Mouse (Mus musculus) CH12.LX (cell line): ENCODE measurements at regions not wholly inside any gene's neighbourhood (a gene's known extent, or its start where the extent isn't known, plus 50 kb on each side); places are given as distances from the start of the nearest gene placed in this dataset.

Experiments
- CTCF ChIP-seq, 2 experiments: IDR thresholded peaks in 1 of 2; conservative IDR thresholded peaks in 1 of 2; 2 replicates each; pipeline ENCODE4 v1.5.1; 2011 to 2012; ENCODE audit warnings: low read depth in 2 of 2, low read length in 2 of 2, improper control_type of control experiment in 1 of 2, inconsistent platforms in 1 of 2, mild to moderate bottlenecking in 1 of 2, moderate library complexity in 1 of 2
- E2F4 ChIP-seq: IDR thresholded peaks from 2 replicates; pipeline ENCODE4 v1.6.1; 2011; ENCODE audit warnings: low read depth, low read length, improper control_type of control experiment; ENCODE audit not compliant: insufficient replicate concordance
- EP300 ChIP-seq: IDR thresholded peaks from 2 replicates; pipeline ENCODE4 v1.6.1; 2011; ENCODE audit warnings: low read length, improper control_type of control experiment
- ETS1 ChIP-seq: conservative IDR thresholded peaks from 2 replicates; pipeline ENCODE4 v1.6.1; 2012; ENCODE audit warnings: low read depth, mild to moderate bottlenecking, inconsistent platforms, low read length, improper control_type of control experiment, moderate library complexity
- MAFK ChIP-seq: IDR thresholded peaks from 2 replicates; pipeline ENCODE4 v1.6.1; 2011; ENCODE audit warnings: low read length, improper control_type of control experiment; ENCODE audit not compliant: insufficient replicate concordance
- MEF2A ChIP-seq: IDR thresholded peaks from 2 replicates; pipeline ENCODE4 v1.6.1; 2014; ENCODE audit warnings: low read depth, mild to moderate bottlenecking, inconsistent platforms, low read length, improper control_type of control experiment, borderline replicate concordance
- NRF1 ChIP-seq: IDR thresholded peaks from 2 replicates; pipeline ENCODE4 v1.6.1; 2014; ENCODE audit warnings: low read depth, mild to moderate bottlenecking, inconsistent platforms, low read length, improper control_type of control experiment, moderate library complexity
- POLR2A ChIP-seq: IDR thresholded peaks from 2 replicates; pipeline ENCODE4 v1.6.1; 2011; ENCODE audit warnings: low read depth, mild to moderate bottlenecking, improper control_type of control experiment, low read length
- POLR2AphosphoS2 ChIP-seq: IDR thresholded peaks from 2 replicates; pipeline ENCODE4 v1.6.1; 2011; ENCODE audit warnings: low read depth, low read length, improper control_type of control experiment
- SMC3 ChIP-seq: IDR thresholded peaks from 2 replicates; pipeline ENCODE4 v1.6.1; 2011; ENCODE audit warnings: low read depth, low read length, improper control_type of control experiment
- TCF12 ChIP-seq: IDR thresholded peaks from 2 replicates; pipeline ENCODE4 v1.6.1; 2014; ENCODE audit warnings: low read depth, mild to moderate bottlenecking, inconsistent platforms, low read length, improper control_type of control experiment
- USF1 ChIP-seq: IDR thresholded peaks from 2 replicates; pipeline ENCODE4 v1.6.1; 2014; ENCODE audit warnings: low read depth, mild to moderate bottlenecking, inconsistent platforms, low read length, improper control_type of control experiment
- ZC3H11A ChIP-seq: IDR thresholded peaks from 2 replicates; pipeline ENCODE4 v1.6.1; 2012; ENCODE audit warnings: low read depth, mild to moderate bottlenecking, inconsistent platforms, low read length, improper control_type of control experiment

DNA sequence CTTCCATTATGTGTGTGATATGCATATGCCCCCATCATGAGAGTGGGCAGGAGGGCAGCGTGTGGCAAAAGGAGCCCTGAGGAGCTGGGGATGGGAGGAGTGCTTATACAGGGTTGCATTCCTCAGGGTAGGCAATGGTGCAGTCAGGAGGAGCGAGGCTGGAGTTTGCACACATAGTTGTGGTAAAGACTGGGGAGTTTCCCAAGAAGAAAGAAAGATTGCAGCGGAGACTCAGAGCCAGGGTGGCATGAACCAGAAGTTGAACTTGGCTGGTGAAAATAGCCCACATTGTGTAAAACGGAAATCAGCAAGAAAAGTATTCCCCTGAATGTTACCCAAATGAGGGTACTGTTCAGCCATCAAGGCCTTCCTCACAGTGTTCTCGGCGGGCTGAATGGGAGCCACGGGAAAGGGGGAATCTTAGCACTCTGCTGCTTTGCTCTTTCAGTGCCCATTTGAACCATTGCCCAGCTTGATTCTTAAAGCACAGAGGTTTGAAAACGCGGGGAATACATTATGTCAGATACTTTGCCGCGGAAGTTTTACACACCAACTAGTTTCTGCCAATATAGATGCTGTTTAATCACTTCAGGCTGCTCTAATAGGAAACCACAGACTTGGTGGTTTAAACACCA lies 331.6 kb downstream of the Ttll7 start:
- no peak for TF ChIP-seq MAFK
- TF ChIP-seq CTCF (conservative IDR thresholded peaks at IDR 0.05 in 1 of 2, IDR thresholded peaks at IDR 0.05 in 1 of 2; ENCODE audit: low read depth in 2 of 2, low read length in 2 of 2), result no peak
- TF ChIP-seq USF1, result no peak
- no peak for TF ChIP-seq POLR2A
- TF ChIP-seq POLR2AphosphoS2, result no peak
- no peak for TF ChIP-seq E2F4
- no peak for TF ChIP-seq NRF1
- TF ChIP-seq MEF2A, result no peak
- no peak for TF ChIP-seq ZC3H11A
- no peak for TF ChIP-seq SMC3
- TF ChIP-seq EP300, result no peak
- no peak for TF ChIP-seq TCF12
- no peak for TF ChIP-seq ETS1
